Mouse (Mus musculus) midbrain, postnatal 0 days (tissue): ENCODE results near the gene Dppa1. TPM values are rescaled to one million over a fixed set of nuclear protein-coding genes. Genes with fewer than 3 reads are reported as not detected.
"Not testable (repeated sequence)": the region's sequence is repeated elsewhere in the genome, so short reads cannot be mapped to it uniquely, and the experiment has no call there.

Experiments used
- ATAC-seq: fragments of 200-750 bp; cut with Nextera tagmentation; 2 replicates; pipeline ENCODE4 v1.8.0; 2017; ENCODE audit warnings: moderate number of reproducible peaks, mild to moderate bottlenecking, moderate TSS enrichment, moderate library complexity; ENCODE audit not compliant: low FRiP score
- DNase-seq: peaks from one replicate; pipeline ENCODE4 v3.0.0-alpha.2; 2015; ENCODE audit warnings: low spot score
- H3K27ac ChIP-seq: fragments of 300-500 bp; sonication (generic); 2 replicates; pipeline ENCODE4 v1.5.1; 2014; ENCODE audit warnings: low read depth, mild to moderate bottlenecking, low read length, mixed read lengths
- H3K27me3 ChIP-seq: fragments of 300-500 bp; sonication (generic); 2 replicates; pipeline ENCODE4 v1.6.1; 2014; ENCODE audit warnings: low read length, control low read depth, mixed read lengths; ENCODE audit not compliant: insufficient read depth
- H3K36me3 ChIP-seq: fragments of 300-500 bp; sonication (generic); 2 replicates; pipeline ENCODE4 v1.6.1; 2014; ENCODE audit warnings: low read length, control low read depth, mixed read lengths; ENCODE audit not compliant: insufficient read depth
- H3K4me1 ChIP-seq: fragments of 300-500 bp; sonication (generic); 2 replicates; pipeline ENCODE4 v1.6.1; 2014; ENCODE audit warnings: mild to moderate bottlenecking, control low read depth, antibody characterized with exemption, low read length, mixed read lengths; ENCODE audit not compliant: insufficient read depth
- H3K4me2 ChIP-seq: fragments of 300-500 bp; sonication (generic); 2 replicates; pipeline ENCODE4 v1.6.1; 2014; ENCODE audit warnings: low read depth, mild to moderate bottlenecking, low read length, mixed read lengths; ENCODE audit not compliant: poor library complexity, severe bottlenecking
- H3K4me3 ChIP-seq: fragments of 300-500 bp; sonication (generic); 2 replicates; pipeline ENCODE4 v1.5.1; 2014; ENCODE audit warnings: low read depth, mild to moderate bottlenecking, low read length, moderate library complexity
- H3K9ac ChIP-seq: fragments of 300-500 bp; sonication (generic); replicated peaks from 2 replicates; pipeline ENCODE4 v1.6.1; 2014; ENCODE audit warnings: mild to moderate bottlenecking, low read length, moderate library complexity, mixed read lengths; ENCODE audit not compliant: poor library complexity, severe bottlenecking
- H3K9me3 ChIP-seq: fragments of 300-500 bp; sonication (generic); 2 replicates; pipeline ENCODE4 v1.6.1; 2016; ENCODE audit warnings: low read length, control low read depth
- CTCF ChIP-seq: IDR thresholded peaks from 2 replicates; pipeline ENCODE4 v1.5.1; 2016; ENCODE audit warnings: antibody characterized with exemption, mild to moderate bottlenecking
- WGBS: fragments of 180-500 bp; shearing (Covaris S2); extraction: QIAGEN DNeasy Blood & Tissue Kit; methylation state at CpG from one replicate; pipeline ENCODE4 v1.1.7; 2014; 5-methylcytosine and 5-hydroxymethylcytosine counted together
- polyA plus RNA-seq: library from polyadenylated mRNA; unstranded; fragments of >200 nt; fragmentation: Nextera tagmentation; extraction: Ambion mirVana; gene quantifications from 2 replicates; pipeline ENCODE4 v1.2.1, GENCODE M21; 2015
- total RNA-seq: library from RNA; depleted of rRNA; stranded (reverse); fragments of >200 nt; gene quantifications from 2 replicates; pipeline ENCODE4 v1.2.3, GENCODE M21; 2014

Gene Dppa1
- total and polyA plus RNA-seq, 2 experiments from 2014 or later, result not detected

- Histone ChIP-seq H3K4me3 (no peak overlapping the region), H3K4me2 (no peak overlapping the region), H3K27me3 (no peaks in the 10 kb centered on the region), H3K9me3 (no peaks in the 10 kb centered on the region), H3K9ac (no peak overlapping the region), H3K27ac (no peak overlapping the region), H3K4me1 (no peaks in the 10 kb centered on the region), H3K36me3 (no peaks in the 10 kb centered on the region)
- DNase-seq (no peak), ATAC-seq (peak; percentile 66)
- WGBS, result 49% methylated on average over 1 of the region's 1 CpGs
- TF ChIP-seq CTCF, result no peak
Measured at GRCm38 (mm10) chr11:46644824-46645223, 15.8 kb upstream of the Dppa1 start.

- Histone ChIP-seq H3K36me3 (no peaks in the 10 kb centered on the region), H3K4me3 (no peak overlapping the region), H3K9ac (no peak overlapping the region), H3K4me2 (no peak overlapping the region), H3K27ac (no peak overlapping the region), H3K27me3 (no peaks in the 10 kb centered on the region), H3K9me3 (no peaks in the 10 kb centered on the region), H3K4me1 (no peaks in the 10 kb centered on the region)
- ATAC-seq (no peak), DNase-seq (no peak)
- WGBS, result 91% methylated on average over 3 of the region's 3 CpGs
- TF ChIP-seq CTCF, result no peak
Measured at GRCm38 (mm10) chr11:46636568-46636967, 7.5 kb upstream of the Dppa1 start.

- not testable (repeated sequence) for H3K4me2 ChIP-seq, H3K27ac ChIP-seq, H3K27me3 ChIP-seq, H3K9me3 ChIP-seq, H3K9ac ChIP-seq, H3K4me3 ChIP-seq, H3K4me1 ChIP-seq, H3K36me3 ChIP-seq, ATAC-seq, DNase-seq
- WGBS, result 83% methylated on average over 4 of the region's 4 CpGs
Measured at GRCm38 (mm10) chr11:46635516-46635915, 6.5 kb upstream of the Dppa1 start.

GRCm38 (mm10) chr11:46631635-46632034 lies 2.6 kb upstream of the Dppa1 start:
- TF ChIP-seq CTCF, result peak; percentile 79
- Histone ChIP-seq H3K36me3 (no peaks in the 10 kb centered on the region), H3K9me3 (no peaks in the 10 kb centered on the region), H3K27me3 (no peaks in the 10 kb centered on the region), H3K27ac (no peak overlapping the region), H3K4me2 (no peak overlapping the region), H3K9ac (no peak overlapping the region), H3K4me1 (no peaks in the 10 kb centered on the region), H3K4me3 (no peak overlapping the region)
- DNase-seq (peak; percentile 72), ATAC-seq (peak; percentile 62; the same call in 1 of the 2 replicates)
- 19% methylated on average over 3 of the region's 3 CpGs for WGBS

- ATAC-seq, result no peak
- no peak for DNase-seq
Measured at GRCm38 (mm10) chr11:46620414-46621168, 8.5 kb downstream of the Dppa1 start.

GRCm38 (mm10) chr11:46619929-46620328 lies 9.1 kb downstream of the Dppa1 start:
- no peak for TF ChIP-seq CTCF
- no peak for DNase-seq
- H3K9me3 ChIP-seq, result no peaks in the 10 kb centered on the region
- H3K27me3 ChIP-seq, result no peaks in the 10 kb centered on the region
- no peak overlapping the region for H3K4me2 ChIP-seq
- no peak overlapping the region for H3K27ac ChIP-seq
- H3K9ac ChIP-seq, result no peak overlapping the region
- H3K36me3 ChIP-seq, result no peaks in the 10 kb centered on the region
- no peak overlapping the region for H3K4me3 ChIP-seq
- no peaks in the 10 kb centered on the region for H3K4me1 ChIP-seq
- peak; percentile 27; the same call in 1 of the 2 replicates for ATAC-seq
- WGBS, result 76% methylated on average over 1 of the region's 1 CpGs

More at GRCm38 (mm10) chr11:46620414-46621168, 8.5 kb downstream of the Dppa1 start:
- Histone ChIP-seq H3K36me3 (no peaks in the 10 kb centered on the region), H3K27ac (no peak overlapping the region), H3K9ac (no peak overlapping the region), H3K4me1 (no peaks in the 10 kb centered on the region), H3K27me3 (no peaks in the 10 kb centered on the region), H3K4me2 (no peak overlapping the region), H3K9me3 (no peaks in the 10 kb centered on the region), H3K4me3 (no peak overlapping the region)
- no peak for TF ChIP-seq CTCF
- 67% methylated on average over 7 of the region's 7 CpGs for WGBS
